Mouse (Mus musculus) brain, embryonic 14.5 days (tissue): ENCODE results near the gene Hils1.

Experiments used
- CTCF ChIP-seq: fragments of 200-500 bp; IDR thresholded peaks from 2 replicates; pipeline ENCODE4 v1.5.1; 2012; ENCODE audit warnings: inconsistent platforms, mild to moderate bottlenecking, moderate library complexity, borderline replicate concordance; ENCODE audit not compliant: insufficient read depth, insufficient read length; ENCODE audit errors: extremely low read depth
- POLR2A ChIP-seq: fragments of 200-500 bp; IDR thresholded peaks from 2 replicates; pipeline ENCODE4 v1.6.1; 2012; ENCODE audit warnings: mild to moderate bottlenecking, inconsistent platforms, borderline replicate concordance; ENCODE audit not compliant: poor library complexity, insufficient read depth, insufficient read length, severe bottlenecking; ENCODE audit errors: extremely low read depth

DNA sequence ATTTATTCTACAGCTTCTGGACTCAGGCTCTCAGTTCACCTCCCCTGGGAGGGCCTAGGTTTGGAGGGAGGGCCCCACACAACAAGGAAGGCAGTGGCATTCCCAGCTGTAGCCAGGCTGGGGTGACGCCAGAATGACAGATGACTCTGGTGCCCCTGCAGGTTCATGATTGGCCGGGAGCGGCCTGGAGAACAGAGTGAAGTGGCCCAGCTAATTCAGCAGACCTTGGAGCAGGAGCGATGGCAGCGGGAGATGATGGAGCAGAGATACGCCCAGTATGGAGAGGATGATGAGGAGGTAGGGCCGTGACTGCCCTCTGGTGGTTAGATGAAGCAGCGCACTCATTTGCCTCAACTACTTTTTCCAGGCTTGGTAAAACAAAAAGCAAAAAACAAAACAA, 33.7 kb downstream of the Hils1 start:
- peak; percentile 87 for TF ChIP-seq CTCF
- no peak for TF ChIP-seq POLR2A
